Mouse (Mus musculus): Measurements from ENCODE around the gene Chchd4. TPM values are rescaled to one million over a fixed set of nuclear protein-coding genes. Genes with fewer than 3 reads are reported as not detected.
A peak's percentile ranks its signal among the peaks of the same experiment; 100 is the strongest.

The Chchd4 gene
- 20.3 TPM for polyA plus RNA-seq (2012; fragmentation: generic; extraction: Trizol)
- long read RNA-seq, experiment 1, transcript Chchd4-201 (3 exons, 3,472 nt) = major isoform, 37 of 38 reads
- long read RNA-seq, experiment 1, partial matches to known transcripts = 0 of 38 reads
- long read RNA-seq, experiment 1, other reads (novel, unspliced or antisense) = 1 of 38 reads
- long read RNA-seq, experiment 2, transcript Chchd4-201 (3 exons, 3,472 nt) = major isoform, 80 of 82 reads
- long read RNA-seq, experiment 2, partial matches to known transcripts = 0 of 82 reads
- long read RNA-seq, experiment 2, other reads (novel, unspliced or antisense) = 1 of 82 reads

DNA sequence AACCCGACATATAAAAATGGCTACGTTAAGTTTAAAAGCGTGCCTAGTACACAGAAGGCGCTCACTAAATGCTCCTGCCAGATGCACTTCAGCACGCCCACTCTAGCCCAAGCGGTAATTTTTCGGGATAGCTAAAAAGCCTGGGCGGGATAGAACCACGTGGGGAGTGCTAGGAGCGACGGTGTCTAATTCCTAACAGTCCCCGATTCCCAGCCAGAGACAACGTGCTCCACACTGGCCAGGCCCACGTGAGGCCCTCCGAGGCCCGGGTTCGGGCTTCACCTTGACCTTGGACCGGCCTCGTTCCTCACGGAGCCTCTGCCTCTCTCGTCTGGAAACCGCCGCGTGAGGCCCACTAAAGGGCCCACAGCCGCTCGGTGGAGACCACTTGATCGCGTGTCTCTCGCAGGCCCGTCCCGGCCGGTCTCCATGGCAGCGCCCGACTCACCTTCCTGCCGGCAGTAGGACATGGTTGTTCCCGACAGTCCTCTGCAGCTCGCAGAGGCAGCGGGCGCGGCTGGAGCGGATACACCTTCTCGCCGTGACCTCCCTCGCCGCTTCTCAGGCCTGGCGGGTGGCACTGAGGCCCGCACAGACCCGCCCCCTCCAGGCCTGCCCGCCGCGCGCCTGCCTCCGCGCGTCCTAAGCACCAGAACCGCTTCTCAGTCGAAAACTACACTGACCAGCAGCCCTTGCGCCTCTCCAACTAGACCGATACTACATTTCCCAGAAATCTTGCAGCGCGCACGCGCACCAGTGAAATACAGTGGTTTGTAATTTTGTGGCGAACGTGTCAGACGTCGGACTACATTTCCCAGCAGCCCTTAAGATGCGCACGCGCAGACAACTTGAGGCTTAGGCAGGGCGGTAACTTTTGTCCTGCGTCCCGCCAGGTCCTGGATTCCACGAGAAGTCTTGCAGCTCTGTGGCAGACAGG, at the start of gene Chchd4, which contains the start of gene Tmem43:
TSS of gene Chchd4 (minus strand) at position 679 of the 937 bp plus-strand sequence.
TSS of gene Tmem43 (plus strand) at position 836 of the 937 bp plus-strand sequence.
- Histone ChIP-seq H3K4me3 (ENCODE audit: insufficient read depth, poor library complexity, severe bottlenecking) (peak within 1 kb of the TSS; percentile 94), H3ac (ENCODE audit: control insufficient read depth, insufficient read length, low read depth) (peak within 1 kb of the TSS; percentile 95), H3K79me3 (ENCODE audit: low read depth) (peaks cover 54% of the 10 kb centered on the region), H3K36me3 (ENCODE audit: control insufficient read depth, insufficient read depth) (peaks cover 51% of the 10 kb centered on the region), H3K27me3 (ENCODE audit: control insufficient read depth, insufficient read depth, insufficient read length) (no peaks in the 10 kb centered on the region), H3K79me2 (ENCODE audit: control insufficient read depth, insufficient read depth) (peaks cover 96% of the 10 kb centered on the region)
- peak; percentile 72 for TF ChIP-seq MAX (IDR thresholded peaks at IDR 0.05)
- peak; percentile 69 for TF ChIP-seq USF1 (IDR thresholded peaks at IDR 0.05; ENCODE audit: low read depth)
- TF ChIP-seq MYOD1 (IDR thresholded peaks at IDR 0.05; ENCODE audit: control insufficient read depth, insufficient read length, low read depth) = no peak
- no peak for TF ChIP-seq CEBPB (IDR thresholded peaks at IDR 0.05; ENCODE audit: low read depth)

DNA sequence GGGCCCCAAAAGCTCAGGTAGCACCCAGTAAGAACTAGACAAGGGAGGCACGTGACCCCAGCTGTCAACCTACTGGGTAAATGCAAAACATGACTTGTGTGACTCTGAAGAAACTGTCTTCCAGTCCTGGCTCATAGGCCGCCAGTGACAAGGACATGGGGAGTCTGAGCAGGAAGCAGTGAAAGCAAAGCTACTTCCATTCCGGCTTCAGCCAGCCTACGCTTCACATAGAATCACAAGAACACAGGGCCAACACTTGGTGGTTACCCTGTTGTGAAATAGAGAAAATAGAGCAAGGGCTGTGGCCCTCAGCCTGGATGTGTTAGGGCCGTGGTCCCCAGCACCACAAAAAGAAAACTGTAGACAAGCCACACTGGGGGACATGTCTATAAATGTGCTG, 49.5 kb upstream of the Chchd4 start:
- Histone ChIP-seq H3K27me3 (ENCODE audit: control insufficient read depth, insufficient read depth, insufficient read length) (no peaks in the 10 kb centered on the region), H3ac (ENCODE audit: control insufficient read depth, insufficient read length, low read depth) (no peak overlapping the region), H3K79me2 (ENCODE audit: control insufficient read depth, insufficient read depth) (peaks cover 24% of the 10 kb centered on the region), H3K4me3 (ENCODE audit: insufficient read depth, poor library complexity, severe bottlenecking) (no peak overlapping the region), H3K36me3 (ENCODE audit: control insufficient read depth, insufficient read depth) (peaks cover 64% of the 10 kb centered on the region), H3K79me3 (ENCODE audit: low read depth) (peaks cover under 1% of the 10 kb centered on the region)
- TF ChIP-seq MYOD1 (IDR thresholded peaks at IDR 0.05; ENCODE audit: control insufficient read depth, insufficient read length, low read depth) (no peak), USF1 (IDR thresholded peaks at IDR 0.05; ENCODE audit: low read depth) (no peak), CEBPB (IDR thresholded peaks at IDR 0.05; ENCODE audit: low read depth) (no peak), MAX (IDR thresholded peaks at IDR 0.05) (no peak), FOSL1 (IDR thresholded peaks at IDR 0.05; ENCODE audit: insufficient read depth, low read length, poor library complexity, severe bottlenecking) (no peak), MYOG (IDR thresholded peaks at IDR 0.05; ENCODE audit: control insufficient read depth, extremely low read depth, insufficient read length) (no peak), CTCF (IDR thresholded peaks at IDR 0.05; ENCODE audit: control insufficient read depth, insufficient read depth, insufficient read length) (no peak)

DNA sequence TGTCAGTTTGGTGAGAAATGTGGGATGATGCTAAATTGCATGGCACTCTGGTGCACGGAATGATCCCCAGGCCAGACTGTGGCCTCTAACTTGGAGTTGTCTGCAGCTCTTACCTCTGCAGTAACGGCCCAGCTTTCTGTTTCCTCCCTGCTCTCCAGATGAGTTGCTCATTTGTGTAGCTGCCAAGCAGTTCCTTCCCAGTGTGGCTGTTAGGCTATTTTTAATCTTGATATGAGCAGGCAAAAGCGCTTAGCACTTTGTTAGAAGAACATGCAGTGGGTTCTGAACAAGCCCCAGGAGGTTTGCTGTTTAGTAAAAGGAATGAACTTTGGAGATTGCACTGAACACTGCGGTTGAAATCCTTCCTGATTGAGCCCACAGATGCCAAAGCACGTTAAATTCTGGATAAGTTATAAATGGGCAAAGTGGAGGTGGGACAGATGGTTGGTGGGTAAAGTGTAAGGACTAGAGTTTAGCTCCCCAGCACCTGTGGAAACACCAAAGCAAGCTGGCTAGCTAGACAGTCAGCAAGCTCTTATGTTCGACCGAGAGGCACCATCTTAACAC, 45.2 kb upstream of the Chchd4 start:
- TF ChIP-seq MYOG (IDR thresholded peaks at IDR 0.05; ENCODE audit: control insufficient read depth, extremely low read depth, insufficient read length) (no peak), CEBPB (IDR thresholded peaks at IDR 0.05; ENCODE audit: low read depth) (no peak), MYOD1 (IDR thresholded peaks at IDR 0.05; ENCODE audit: control insufficient read depth, insufficient read length, low read depth) (no peak), MAX (IDR thresholded peaks at IDR 0.05) (no peak), FOSL1 (IDR thresholded peaks at IDR 0.05; ENCODE audit: insufficient read depth, low read length, poor library complexity, severe bottlenecking) (no peak), CTCF (IDR thresholded peaks at IDR 0.05; ENCODE audit: control insufficient read depth, insufficient read depth, insufficient read length) (no peak), USF1 (IDR thresholded peaks at IDR 0.05; ENCODE audit: low read depth) (no peak)
- H3K36me3 ChIP-seq (ENCODE audit: control insufficient read depth, insufficient read depth) = peaks cover 63% of the 10 kb centered on the region
- no peaks in the 10 kb centered on the region for H3K27me3 ChIP-seq (ENCODE audit: control insufficient read depth, insufficient read depth, insufficient read length)

DNA sequence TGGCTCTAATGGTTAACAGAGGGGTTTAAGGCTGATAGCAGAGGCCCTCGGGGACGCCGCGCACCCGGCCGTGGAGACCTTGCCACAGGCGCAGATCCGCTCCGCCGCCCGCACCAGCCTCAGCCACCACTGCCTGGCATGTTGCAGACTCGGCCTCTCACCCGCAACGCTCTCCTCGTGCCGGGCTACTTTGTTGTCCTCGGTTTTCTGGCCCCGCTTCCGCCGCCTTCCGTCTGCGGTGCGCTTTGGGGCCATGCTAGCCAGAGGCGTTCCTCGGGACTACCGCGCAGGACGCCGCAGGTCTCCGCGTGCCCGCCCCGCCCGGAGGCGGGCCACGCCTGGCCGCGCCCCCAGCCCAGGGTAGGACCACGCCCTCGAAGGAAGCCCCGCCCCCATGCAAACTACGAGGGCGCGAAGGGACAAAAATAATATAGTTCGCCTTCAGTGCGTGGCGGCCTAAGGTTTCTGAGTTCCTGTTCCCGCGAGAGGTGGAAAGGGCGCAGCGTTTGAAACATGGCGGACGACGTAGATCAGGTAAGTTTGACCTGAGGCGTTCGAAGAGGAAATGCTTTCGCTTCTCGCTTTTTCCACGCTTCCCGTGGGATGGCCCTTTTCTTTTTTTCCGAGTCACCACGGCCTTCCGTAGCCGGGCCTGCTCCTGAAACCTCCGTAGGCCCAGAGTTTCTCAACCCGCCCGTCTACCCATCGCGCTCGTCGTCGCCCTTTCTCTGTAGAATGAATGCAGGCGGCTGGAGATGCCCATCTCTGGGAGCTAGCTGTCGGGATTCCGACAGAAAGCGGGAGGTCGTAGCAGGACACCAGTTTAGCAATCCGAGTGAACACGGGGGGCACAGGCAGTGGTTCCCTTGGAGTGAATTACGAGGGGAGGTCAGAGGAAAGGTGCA, 42.5 kb upstream of the Chchd4 start, which contains the start of the genes Xpc and Lsm3:
TSS of gene Xpc (minus strand) at position 344 of the 905 bp plus-strand sequence.
TSS of gene Lsm3 (plus strand) at position 384 of the 905 bp plus-strand sequence.
- Histone ChIP-seq H3K79me2 (ENCODE audit: control insufficient read depth, insufficient read depth) (peaks cover 58% of the 10 kb centered on the region), H3K4me3 (ENCODE audit: insufficient read depth, poor library complexity, severe bottlenecking) (peak within 1 kb of the TSS; percentile 95), H3K79me3 (ENCODE audit: low read depth) (peaks cover 18% of the 10 kb centered on the region), H3K36me3 (ENCODE audit: control insufficient read depth, insufficient read depth) (peaks cover 37% of the 10 kb centered on the region), H3ac (ENCODE audit: control insufficient read depth, insufficient read length, low read depth) (peak within 1 kb of the TSS; percentile 100), H3K27me3 (ENCODE audit: control insufficient read depth, insufficient read depth, insufficient read length) (no peaks in the 10 kb centered on the region)
- TF ChIP-seq MAX (IDR thresholded peaks at IDR 0.05) = peak; percentile 75
- TF ChIP-seq MYOD1 (IDR thresholded peaks at IDR 0.05; ENCODE audit: control insufficient read depth, insufficient read length, low read depth) = no peak

More for the DNA sequence above, 45.2 kb upstream of the Chchd4 start:
- Histone ChIP-seq H3K4me3 (ENCODE audit: insufficient read depth, poor library complexity, severe bottlenecking) (no peak overlapping the region), H3K79me3 (ENCODE audit: low read depth) (peaks cover 18% of the 10 kb centered on the region), H3ac (ENCODE audit: control insufficient read depth, insufficient read length, low read depth) (no peak overlapping the region), H3K79me2 (ENCODE audit: control insufficient read depth, insufficient read depth) (peaks cover 58% of the 10 kb centered on the region)

All from C2C12 (cell line).